Mouse (Mus musculus) inflammation-experienced regulatory T-cells (primary cell): ENCODE measurements around the gene Prkcd. TPM values are rescaled to one million over a fixed set of nuclear protein-coding genes. Genes with fewer than 3 reads are reported as not detected.

ENCODE experiments used
- polyA plus RNA-seq, 2 experiments: library from polyadenylated mRNA; unstranded; fragments of 100-300 nt; shearing (Covaris generic); gene quantifications; one replicate each; pipeline ENCODE4 v1.2.1; 2017

Prkcd gene
- polyA plus RNA-seq: 100 to 1,000 TPM in 1 of 2 experiments, 10 to 100 TPM in 1; 97.7 to 104 TPM

DNA sequence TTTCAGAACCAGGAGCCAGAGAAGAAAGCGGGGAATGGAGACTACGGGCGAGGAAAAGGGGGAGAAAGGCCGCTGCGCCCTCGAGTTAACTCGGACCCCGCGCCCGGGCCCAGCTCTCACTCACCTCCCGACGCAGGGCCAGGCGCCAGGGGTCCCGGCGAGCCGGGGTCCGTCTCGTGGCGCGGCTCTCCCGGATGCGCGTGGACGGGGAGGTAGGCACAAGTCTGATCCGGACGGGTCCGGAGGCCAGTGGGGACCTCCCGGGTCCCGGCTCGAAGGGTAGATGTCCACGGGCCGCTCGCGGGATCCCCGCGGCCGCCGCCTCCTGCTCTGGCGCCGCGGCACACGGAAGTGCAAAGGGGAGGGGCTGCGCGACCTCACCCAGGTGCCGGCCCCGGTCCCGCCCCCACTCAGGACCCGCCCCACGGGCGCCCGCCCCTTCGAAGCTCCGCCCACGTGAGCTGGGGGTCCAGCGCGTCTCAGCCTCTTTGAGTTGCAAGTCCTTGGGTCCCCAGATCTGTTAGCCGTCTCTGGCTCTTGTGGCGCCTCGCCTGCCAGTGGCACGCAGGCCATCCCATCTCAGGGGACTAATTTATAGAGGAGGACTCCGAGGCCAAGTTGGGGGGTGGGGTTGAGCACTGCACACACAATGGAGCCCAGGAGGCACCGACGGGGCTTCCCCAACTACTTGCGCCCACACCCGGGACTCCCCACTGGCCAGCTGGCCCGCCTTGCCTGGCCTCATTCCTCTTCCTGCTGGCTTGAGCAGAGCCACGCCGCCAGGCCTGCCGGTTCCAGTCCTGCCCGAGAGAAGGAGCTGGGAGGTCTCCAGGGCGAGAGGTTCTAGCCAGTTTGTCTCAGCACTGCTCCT, at the start of gene Prkcd:
TSS of gene Prkcd (minus strand) at position 355 of the 871 bp plus-strand sequence.

DNA sequence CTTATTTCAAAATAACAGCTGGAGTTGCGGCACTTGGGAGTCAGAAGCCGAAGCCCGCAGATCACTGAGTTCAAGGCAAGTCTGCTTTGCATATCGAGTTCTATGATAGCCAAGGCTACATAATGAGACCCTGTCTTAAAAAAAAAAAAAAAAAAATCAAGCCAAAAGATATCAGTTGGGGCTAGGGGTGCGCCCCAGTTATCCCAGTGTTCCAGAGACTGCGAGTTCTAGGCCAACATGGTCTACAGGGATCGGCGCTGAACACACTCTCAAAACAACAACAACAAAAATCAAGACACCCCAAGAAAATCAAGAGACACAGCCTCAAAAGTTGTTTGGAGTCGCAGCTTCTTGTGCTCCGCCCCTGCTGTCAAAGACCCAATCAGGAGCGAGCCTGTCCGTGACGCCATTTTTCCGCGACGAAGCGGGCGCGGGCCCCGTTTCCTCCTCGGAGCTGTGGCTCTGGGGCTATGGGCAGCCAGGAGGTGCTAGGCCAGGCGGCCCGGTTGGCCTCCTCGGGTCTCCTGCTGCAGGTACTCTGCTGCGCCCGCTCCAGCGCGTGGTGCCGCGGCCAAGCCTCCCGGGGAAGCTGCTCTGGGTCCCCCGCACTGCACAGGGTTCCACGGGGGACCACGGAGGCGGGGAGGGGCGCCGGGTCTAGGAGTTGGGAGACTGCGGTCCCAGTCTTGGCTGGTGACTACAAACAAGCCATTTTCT, 28.1 kb upstream of the Prkcd start, which contains the start of gene Rft1:
TSS of gene Rft1 (plus strand) at position 418 of the 717 bp plus-strand sequence.

DNA sequence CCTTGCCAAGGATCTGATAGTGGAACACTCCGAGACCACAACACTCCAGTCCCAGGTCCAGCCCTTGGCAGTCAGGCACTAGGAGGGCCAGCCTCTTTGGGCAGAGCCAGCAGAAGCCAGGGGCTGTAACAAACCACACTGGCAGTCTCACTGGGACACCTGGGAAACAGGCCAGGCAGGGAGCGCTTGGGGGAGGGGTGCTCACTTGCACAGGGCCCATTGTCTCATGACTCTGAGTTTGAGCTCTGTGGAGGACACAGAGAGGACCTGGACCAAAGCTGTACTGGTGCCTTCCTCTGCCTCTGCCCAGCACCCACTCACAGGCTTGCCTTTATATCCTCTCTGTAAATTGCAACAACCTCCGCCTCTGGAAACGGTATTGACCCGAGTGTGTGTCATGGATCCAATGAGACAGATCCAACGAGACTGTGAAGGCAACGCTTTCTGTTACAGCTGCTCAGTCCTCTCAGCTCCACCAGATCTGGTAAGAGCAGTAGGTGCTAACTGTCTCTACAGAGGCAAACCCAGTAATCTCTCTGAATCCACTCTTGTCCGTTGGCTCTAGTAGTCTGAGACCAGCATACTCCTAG, 77.8 kb downstream of the Prkcd start, which contains the start of gene Tkt:
TSS of gene Tkt (plus strand) at position 229 of the 590 bp plus-strand sequence.

Other genes starting within 250 kb of the Prkcd start
- 10 to 100 TPM; 50.7 to 51.3 TPM for gene Dcp1a, start 146.7 kb downstream of the Prkcd start, polyA plus RNA-seq
- 1 to 10 TPM; 1.4 to 4.3 TPM for gene Cacna1d, start 134.8 kb downstream of the Prkcd start, polyA plus RNA-seq
- 100 to 1,000 TPM; 183 to 196 TPM for gene Tkt, start 77.9 kb downstream of the Prkcd start, polyA plus RNA-seq
- gene Rft1, start 28.1 kb upstream of the Prkcd start, polyA plus RNA-seq: 10 to 100 TPM in 1 of 2 experiments, 1 to 10 TPM in 1; 9.9 to 15.6 TPM
- gene Sfmbt1, start 88.6 kb upstream of the Prkcd start, polyA plus RNA-seq: 10 to 100 TPM; 15.1 to 15.3 TPM
- gene Tmem110, start 199.4 kb upstream of the Prkcd start, polyA plus RNA-seq: 10 to 100 TPM; 19.6 to 22.8 TPM